Mouse (Mus musculus): ENCODE data around the gene Apobec1.
"Not testable (repeated sequence)": the region's sequence is repeated elsewhere in the genome, so short reads cannot be mapped to it uniquely, and the experiment has no call there.

Gene Apobec1

DNA sequence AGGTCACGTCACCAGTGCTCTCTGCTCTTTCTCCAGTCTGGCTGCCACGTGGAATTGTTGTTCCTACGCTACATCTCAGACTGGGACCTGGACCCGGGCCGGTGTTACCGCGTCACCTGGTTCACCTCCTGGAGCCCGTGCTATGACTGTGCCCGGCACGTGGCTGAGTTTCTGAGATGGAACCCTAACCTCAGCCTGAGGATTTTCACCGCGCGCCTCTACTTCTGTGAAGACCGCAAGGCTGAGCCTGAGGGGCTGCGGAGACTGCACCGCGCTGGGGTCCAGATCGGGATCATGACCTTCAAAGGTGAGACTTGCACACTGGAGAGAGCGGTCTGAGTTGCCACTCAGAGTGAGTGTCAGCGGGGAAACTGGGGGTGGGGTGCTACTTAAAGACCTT lies 41.2 kb downstream of the Apobec1 start:
- in situ Hi-C loops (cut with MboI, MseI): loop anchor here (10.0 kb wide), 1 partner anchor 156 kb away; no protein-coding TSS in a partner anchor

GRCm38 (mm10) chr6:122560427-122560826 lies 41.8 kb downstream of the Apobec1 start:
- in situ Hi-C loops (cut with MboI, MseI): loop anchor here (10.0 kb wide), 1 partner anchor 156 kb away; no protein-coding TSS in a partner anchor

DNA sequence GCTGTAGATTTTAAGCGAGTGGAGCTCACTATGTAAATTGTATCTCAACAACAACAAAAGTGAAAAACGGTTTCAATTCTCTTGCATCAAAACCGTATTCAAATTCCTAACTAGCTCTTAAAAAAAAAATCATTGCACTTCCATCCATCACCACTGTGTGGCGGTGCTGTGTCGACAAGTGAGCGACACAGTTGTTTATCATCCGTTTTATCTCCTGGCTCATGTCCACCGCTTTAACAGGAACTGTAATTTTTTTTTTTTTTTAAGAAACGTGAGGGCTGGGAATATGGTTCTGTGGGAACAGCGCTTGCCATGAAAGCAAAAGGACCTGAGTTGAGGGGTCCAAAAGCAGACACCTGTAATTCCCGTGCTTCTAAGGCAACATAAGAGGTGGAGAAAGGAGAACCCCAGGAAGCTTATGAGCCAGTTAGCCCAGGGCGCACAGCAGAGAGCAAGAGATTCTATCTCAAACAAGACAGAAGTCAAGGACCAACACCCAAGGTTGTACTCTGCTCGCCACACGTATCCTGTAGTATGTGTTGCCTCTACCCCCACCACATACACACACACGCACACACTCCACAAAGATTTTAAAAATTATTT lies 45.2 kb downstream of the Apobec1 start:
- in situ Hi-C loops (cut with MboI, MseI): no loop called here

GRCm38 (mm10) chr6:122555266-122555665 lies 47.0 kb downstream of the Apobec1 start:
- in situ Hi-C loops (cut with MboI, MseI): no loop called here

GRCm38 (mm10) chr6:122554102-122554501 lies 48.1 kb downstream of the Apobec1 start:
- in situ Hi-C loops (cut with MboI, MseI): no loop called here

DNA sequence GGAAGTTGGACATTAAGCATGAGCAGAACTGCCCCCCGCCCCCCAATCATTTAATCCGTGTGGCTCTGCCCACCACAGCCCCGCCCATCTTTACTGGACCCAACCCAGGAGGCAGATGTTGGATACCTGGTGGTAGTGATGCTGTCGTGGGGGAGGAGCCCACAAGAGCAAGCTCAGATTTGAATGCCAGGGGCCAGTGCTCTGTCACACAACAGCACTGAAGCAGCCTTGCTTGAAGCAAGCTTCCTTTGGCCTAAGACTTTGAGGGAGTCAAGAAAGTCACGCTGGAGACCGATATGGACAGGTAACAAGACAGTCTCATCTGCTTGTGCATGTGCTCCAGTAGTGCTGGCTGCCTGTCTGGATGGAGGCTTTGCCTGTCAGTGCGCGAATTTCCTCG lies 48.6 kb downstream of the Apobec1 start, which contains the start of gene Aicda:
Aicda (plus strand) TSS at position 196 of the 400 bp plus-strand sequence.
- in situ Hi-C loops (cut with MboI, MseI): no loop called here

GRCm38 (mm10) chr6:122545948-122546347 lies 56.3 kb downstream of the Apobec1 start:
- in situ Hi-C loops (cut with MboI, MseI): no loop called here

GRCm38 (mm10) chr6:122545289-122545882 lies 56.9 kb downstream of the Apobec1 start:
- in situ Hi-C loops (cut with MboI, MseI): no loop called here

- in situ Hi-C loops (cut with MboI, MseI): no loop called here
Measured at GRCm38 (mm10) chr6:122544672-122545071, 57.6 kb downstream of the Apobec1 start.

DNA sequence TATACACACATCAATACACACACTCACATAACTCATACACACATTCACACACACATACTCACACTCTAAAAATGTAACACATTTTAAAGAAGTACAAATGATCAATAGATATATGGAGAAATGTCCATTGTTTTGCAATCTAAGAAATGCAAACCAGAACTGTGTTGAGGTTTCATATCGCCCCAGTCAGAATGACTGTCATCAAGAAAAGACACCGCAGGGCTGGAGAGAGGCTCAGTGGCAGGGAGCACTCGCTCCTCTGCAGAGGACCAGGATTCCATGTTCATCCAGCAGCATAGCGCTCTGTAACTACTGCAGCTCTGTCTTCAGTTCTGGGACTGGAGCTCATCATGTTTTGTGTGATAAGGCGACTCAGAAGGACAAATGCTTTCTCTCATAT lies 58.7 kb downstream of the Apobec1 start:
- in situ Hi-C loops (cut with MboI, MseI): no loop called here

DNA sequence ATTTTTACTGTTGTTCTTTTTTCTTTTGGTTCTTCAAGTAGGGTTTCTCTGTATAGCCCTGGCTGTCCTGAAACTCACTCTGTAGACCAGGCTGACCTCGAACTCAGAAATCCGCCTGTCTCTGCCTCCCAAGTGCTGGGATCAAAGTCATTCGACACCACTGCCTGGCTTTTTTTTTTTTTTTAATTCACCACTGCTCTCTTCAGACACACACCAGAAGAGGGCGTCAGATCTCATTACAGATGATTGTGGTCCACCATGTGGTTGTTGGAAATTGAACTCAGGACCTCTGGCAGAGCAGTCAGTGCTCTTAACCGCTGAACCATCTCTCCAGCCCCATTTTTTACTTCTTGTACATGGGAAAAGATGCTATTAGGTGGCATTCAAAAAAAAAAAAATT lies 59.8 kb downstream of the Apobec1 start:
- in situ Hi-C loops (cut with MboI, MseI): not testable (repeated sequence)

GRCm38 (mm10) chr6:122539564-122539963 lies 62.7 kb downstream of the Apobec1 start:
- in situ Hi-C loops (cut with MboI, MseI): no loop called here

GRCm38 (mm10) chr6:122534032-122534431 lies 68.2 kb downstream of the Apobec1 start:
- in situ Hi-C loops (cut with MboI, MseI): no loop called here

GRCm38 (mm10) chr6:122532883-122533302 lies 69.4 kb downstream of the Apobec1 start:
- in situ Hi-C loops (cut with MboI, MseI): no loop called here

GRCm38 (mm10) chr6:122531466-122532174 lies 70.6 kb downstream of the Apobec1 start:
- in situ Hi-C loops (cut with MboI, MseI): no loop called here

DNA sequence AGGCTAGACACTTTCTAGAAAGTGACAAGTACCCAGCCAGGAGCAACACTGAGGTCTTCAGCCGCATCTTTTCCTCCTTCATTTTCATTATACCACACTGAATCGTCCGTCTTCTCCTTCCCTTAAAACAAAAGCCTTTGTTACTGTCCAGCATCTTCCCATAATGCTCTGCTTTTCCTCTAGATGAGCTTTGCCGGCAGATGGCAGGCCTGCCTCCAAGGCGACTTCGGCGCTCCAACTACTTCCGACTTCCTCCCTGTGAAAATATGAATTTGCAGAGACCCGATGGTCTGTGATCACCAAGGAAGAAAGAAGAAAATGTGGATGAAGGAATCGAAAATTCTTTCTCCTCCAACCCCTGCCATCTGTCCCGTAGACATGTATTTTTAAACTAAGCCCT lies 74.1 kb downstream of the Apobec1 start:
- in situ Hi-C loops (cut with MboI, MseI): no loop called here
